Mouse (Mus musculus) kidney, postnatal 0 days (tissue): Measurements from ENCODE around the gene Gm44965. TPM values are rescaled to one million over a fixed set of nuclear protein-coding genes. Genes with fewer than 3 reads are reported as not detected.

Source experiments
- ATAC-seq: fragments of 200-750 bp; cut with Nextera tagmentation; replicated peaks from 2 replicates; pipeline ENCODE4 v1.8.0; 2017; ENCODE audit warnings: low read depth, moderate number of reproducible peaks, moderate TSS enrichment, moderate library complexity; ENCODE audit not compliant: low FRiP score
- DNase-seq: peaks from one replicate; pipeline ENCODE4 v3.0.0-alpha.2; 2016; ENCODE audit warnings: low spot score
- H3K27ac ChIP-seq: fragments of 300-500 bp; sonication (generic); 2 replicates; pipeline ENCODE4 v1.5.1; 2014; ENCODE audit warnings: mild to moderate bottlenecking
- H3K27me3 ChIP-seq: fragments of 300-500 bp; sonication (generic); 2 replicates; pipeline ENCODE4 v1.6.1; 2014; ENCODE audit warnings: low read length, mixed read lengths; ENCODE audit not compliant: insufficient read depth
- H3K36me3 ChIP-seq: fragments of 300-500 bp; sonication (generic); 2 replicates; pipeline ENCODE4 v1.6.1; 2014; ENCODE audit warnings: low read length, mixed read lengths; ENCODE audit not compliant: insufficient read depth
- H3K4me1 ChIP-seq: fragments of 300-500 bp; sonication (generic); replicated peaks from 2 replicates; pipeline ENCODE4 v1.6.1; 2014; ENCODE audit warnings: antibody characterized with exemption, low read length, mixed read lengths; ENCODE audit not compliant: insufficient read depth
- H3K4me2 ChIP-seq: fragments of 300-500 bp; sonication (generic); 2 replicates; pipeline ENCODE4 v1.6.1; 2014; ENCODE audit warnings: mild to moderate bottlenecking, low read length, moderate library complexity, mixed read lengths
- H3K4me3 ChIP-seq: fragments of 300-500 bp; sonication (generic); replicated peaks from 2 replicates; pipeline ENCODE4 v1.5.1; 2014; ENCODE audit warnings: low read depth, low read length
- H3K9ac ChIP-seq: fragments of 300-500 bp; sonication (generic); 2 replicates; pipeline ENCODE4 v1.6.1; 2014; ENCODE audit warnings: low read depth, low read length
- H3K9me3 ChIP-seq: fragments of 300-500 bp; sonication (generic); replicated peaks from 2 replicates; pipeline ENCODE4 v1.6.1; 2016; ENCODE audit warnings: low read length, inconsistent platforms, mixed read lengths
- CTCF ChIP-seq: IDR thresholded peaks from 2 replicates; pipeline ENCODE4 v1.5.1; 2016; ENCODE audit warnings: antibody characterized with exemption, low read depth, mild to moderate bottlenecking, moderate library complexity
- WGBS: fragments of 180-500 bp; shearing (Covaris S2); extraction: QIAGEN DNeasy Blood & Tissue Kit; methylation state at CpG from one replicate; pipeline ENCODE4 v1.1.7; 2014; 5-methylcytosine and 5-hydroxymethylcytosine counted together
- polyA plus RNA-seq: library from polyadenylated mRNA; unstranded; fragments of >200 nt; fragmentation: Nextera tagmentation; extraction: Ambion mirVana; gene quantifications from 2 replicates; pipeline ENCODE4 v1.2.1, GENCODE M21; 2015

The Gm44965 gene
- polyA plus RNA-seq, 1 experiment from 2014 or later, result not detected

GRCm38 (mm10) chr6:48626984-48627383, 33.2 kb downstream of the Gm44965 start:
- Histone ChIP-seq H3K4me1 (peaks cover 15% of the 10 kb centered on the region; the same call in 1 of the 2 replicates), H3K27ac (peak overlapping the region; percentile 85), H3K4me3 (peak overlapping the region; percentile 43), H3K9ac (peak overlapping the region; percentile 47; the same call in 1 of the 2 replicates), H3K4me2 (peak overlapping the region; percentile 85), H3K27me3 (no peaks in the 10 kb centered on the region), H3K36me3 (no peaks in the 10 kb centered on the region), H3K9me3 (no peaks in the 10 kb centered on the region)
- under 1% methylated on average over 32 of the region's 32 CpGs for WGBS
- peak; percentile 73 for DNase-seq
- peak; percentile 29; the same call in 1 of the 2 replicates for TF ChIP-seq CTCF
- ATAC-seq, result 0 out of 2 replicates have a peak, but pooled peaks have one; percentile 27

GRCm38 (mm10) chr6:48627511-48627924, 33.8 kb downstream of the Gm44965 start:
- 3% methylated on average over 7 of the region's 7 CpGs for WGBS
- no peak for ATAC-seq
- Histone ChIP-seq H3K4me3 (peak overlapping the region; percentile 43), H3K27ac (peak overlapping the region; percentile 85), H3K4me1 (peaks cover 15% of the 10 kb centered on the region; the same call in 1 of the 2 replicates), H3K4me2 (peak overlapping the region; percentile 85), H3K27me3 (no peaks in the 10 kb centered on the region), H3K36me3 (no peaks in the 10 kb centered on the region), H3K9ac (peak overlapping the region; percentile 47; the same call in 1 of the 2 replicates), H3K9me3 (no peaks in the 10 kb centered on the region)
- no peak for TF ChIP-seq CTCF
- no peak for DNase-seq

GRCm38 (mm10) chr6:48628377-48628776, 34.6 kb downstream of the Gm44965 start:
- Histone ChIP-seq H3K9ac (no peak overlapping the region), H3K4me3 (no peak overlapping the region), H3K4me1 (peaks cover 15% of the 10 kb centered on the region; the same call in 1 of the 2 replicates), H3K9me3 (no peaks in the 10 kb centered on the region), H3K4me2 (no peak overlapping the region), H3K36me3 (no peaks in the 10 kb centered on the region), H3K27ac (peak overlapping the region; percentile 85), H3K27me3 (no peaks in the 10 kb centered on the region)
- ATAC-seq, result peak; percentile 80
- no peak for TF ChIP-seq CTCF
- DNase-seq, result peak; percentile 46
- WGBS, result 54% methylated on average over 3 of the region's 3 CpGs

GRCm38 (mm10) chr6:48628808-48629660, 35.3 kb downstream of the Gm44965 start:
- H3K27ac ChIP-seq, result peak overlapping the region; percentile 85
- WGBS, result 10% methylated on average over 54 of the region's 54 CpGs
- no peak for TF ChIP-seq CTCF
- H3K4me1 ChIP-seq, result peaks cover 15% of the 10 kb centered on the region; the same call in 1 of the 2 replicates
- H3K36me3 ChIP-seq, result no peaks in the 10 kb centered on the region
- H3K9me3 ChIP-seq, result no peaks in the 10 kb centered on the region
- peak; percentile 16 for DNase-seq
- peak; percentile 26 for ATAC-seq
- peak overlapping the region; percentile 62 for H3K4me2 ChIP-seq
- peak overlapping the region; percentile 21 for H3K4me3 ChIP-seq
- H3K9ac ChIP-seq, result peak overlapping the region; percentile 41; the same call in 1 of the 2 replicates
- H3K27me3 ChIP-seq, result no peaks in the 10 kb centered on the region

GRCm38 (mm10) chr6:48629661-48630034, 35.9 kb downstream of the Gm44965 start:
- no peaks in the 10 kb centered on the region for H3K27me3 ChIP-seq
- ATAC-seq, result peak; percentile 25; the same call in 1 of the 2 replicates
- H3K4me2 ChIP-seq, result peak overlapping the region; percentile 62
- no peaks in the 10 kb centered on the region for H3K36me3 ChIP-seq
- peak overlapping the region; percentile 21 for H3K4me3 ChIP-seq
- WGBS, result 20% methylated on average over 13 of the region's 13 CpGs
- peaks cover 15% of the 10 kb centered on the region; the same call in 1 of the 2 replicates for H3K4me1 ChIP-seq
- TF ChIP-seq CTCF, result no peak
- peak; percentile 22 for DNase-seq
- H3K9me3 ChIP-seq, result no peaks in the 10 kb centered on the region
- peak overlapping the region; percentile 41; the same call in 1 of the 2 replicates for H3K9ac ChIP-seq
- H3K27ac ChIP-seq, result peak overlapping the region; percentile 85

- Histone ChIP-seq H3K4me2 (no peak overlapping the region), H3K27me3 (no peaks in the 10 kb centered on the region), H3K9ac (no peak overlapping the region), H3K36me3 (no peaks in the 10 kb centered on the region), H3K27ac (no peak overlapping the region), H3K4me3 (no peak overlapping the region), H3K4me1 (peaks cover 15% of the 10 kb centered on the region; the same call in 1 of the 2 replicates), H3K9me3 (no peaks in the 10 kb centered on the region)
- no peak for DNase-seq
- ATAC-seq, result no peak
- WGBS, result 90% methylated on average over 8 of the region's 8 CpGs
- TF ChIP-seq CTCF, result no peak
Observed at GRCm38 (mm10) chr6:48630831-48631230, 37.1 kb downstream of the Gm44965 start.
